Mouse (Mus musculus) ES-E14 (cell line): ENCODE data around the gene Slc38a1. TPM values are rescaled to one million over a fixed set of nuclear protein-coding genes. Genes with fewer than 3 reads are reported as not detected.

Experiments used
- DNase-seq: peaks from one replicate; pipeline ENCODE4 v3.0.0-alpha.2; 2013; ENCODE audit warnings: low read depth, low spot score
- H3K27ac ChIP-seq: 2 replicates; pipeline ENCODE4 v1.5.1; 2012; ENCODE audit warnings: low read depth, mild to moderate bottlenecking, low read length, moderate library complexity, mixed read lengths; ENCODE audit not compliant: poor library complexity, insufficient read depth, severe bottlenecking
- H3K36me3 ChIP-seq: 2 replicates; pipeline ENCODE4 v1.6.1; 2012; ENCODE audit warnings: mild to moderate bottlenecking, low read length, moderate library complexity, mixed read lengths; ENCODE audit not compliant: control insufficient read depth, poor library complexity, insufficient read depth, severe bottlenecking
- H3K4me1 ChIP-seq, 2 experiments: fragments of 150-350 bp in 1 of 2; sonication (generic) in 1 of 2; 2 replicates each; pipeline ENCODE4 v1.6.1; 2012; ENCODE audit warnings: low read length in 2 of 2, mild to moderate bottlenecking in 1 of 2, mixed read lengths in 1 of 2; ENCODE audit not compliant: control insufficient read depth in 2 of 2, insufficient read depth in 2 of 2, poor library complexity in 1 of 2
- H3K4me3 ChIP-seq, 2 experiments: fragments of 150-350 bp in 1 of 2; sonication (generic) in 1 of 2; 2 replicates each; pipeline ENCODE4 v1.5.1; 2012; ENCODE audit warnings: low read length in 2 of 2, low read depth in 1 of 2, mild to moderate bottlenecking in 1 of 2, mixed read lengths in 1 of 2; ENCODE audit not compliant: insufficient read depth in 1 of 2, poor library complexity in 1 of 2, severe bottlenecking in 1 of 2
- H3K9ac ChIP-seq: 2 replicates; pipeline ENCODE4 v1.6.1; 2012; ENCODE audit warnings: low read depth, mild to moderate bottlenecking, low read length, mixed read lengths; ENCODE audit not compliant: poor library complexity, insufficient read depth, severe bottlenecking
- H3K9me3 ChIP-seq: fragments of 150-350 bp; sonication (generic); 2 replicates; pipeline ENCODE4 v1.6.1; 2012; ENCODE audit warnings: low read depth, mild to moderate bottlenecking, low read length; ENCODE audit not compliant: control insufficient read depth, insufficient read depth
- CHD2 ChIP-seq: IDR thresholded peaks from 2 replicates; pipeline ENCODE4 v1.6.1; 2014; ENCODE audit warnings: mild to moderate bottlenecking, low read depth, low read length, inconsistent platforms
- HCFC1 ChIP-seq: IDR thresholded peaks from 2 replicates; pipeline ENCODE4 v1.6.1; 2012; ENCODE audit warnings: low read length, inconsistent platforms, borderline replicate concordance; ENCODE audit not compliant: insufficient read depth
- MAFK ChIP-seq: IDR thresholded peaks from 2 replicates; pipeline ENCODE4 v1.6.1; 2014; ENCODE audit warnings: mild to moderate bottlenecking, low read depth, low read length, inconsistent platforms; ENCODE audit not compliant: insufficient read depth
- ZC3H11A ChIP-seq: IDR thresholded peaks from 2 replicates; pipeline ENCODE4 v1.6.1; 2012; ENCODE audit warnings: low read depth, mild to moderate bottlenecking, inconsistent platforms, low read length, borderline replicate concordance
- ZNF384 ChIP-seq: IDR thresholded peaks from 2 replicates; pipeline ENCODE4 v1.6.1; 2012; ENCODE audit warnings: low read depth, low read length, inconsistent platforms
- in situ Hi-C, 2 experiments: fragments of 600-800 bp; cut with MboI; formaldehyde crosslinking; loops; one replicate each; pipeline ENCODE4 v1.15.1; 2025; ENCODE audit warnings: low sequenced_read_pairs in 2 of 2, inconsistent platforms in 1 of 2; ENCODE audit not compliant: unreplicated experiment in 2 of 2
- total RNA-seq: library from RNA; depleted of rRNA; stranded (reverse); fragments of 300-350 nt; gene quantifications from 2 replicates; pipeline ENCODE4 v1.2.3, GENCODE M21; 2012

The Slc38a1 gene
- total RNA-seq, 1 experiment, result 95.6 TPM

DNA sequence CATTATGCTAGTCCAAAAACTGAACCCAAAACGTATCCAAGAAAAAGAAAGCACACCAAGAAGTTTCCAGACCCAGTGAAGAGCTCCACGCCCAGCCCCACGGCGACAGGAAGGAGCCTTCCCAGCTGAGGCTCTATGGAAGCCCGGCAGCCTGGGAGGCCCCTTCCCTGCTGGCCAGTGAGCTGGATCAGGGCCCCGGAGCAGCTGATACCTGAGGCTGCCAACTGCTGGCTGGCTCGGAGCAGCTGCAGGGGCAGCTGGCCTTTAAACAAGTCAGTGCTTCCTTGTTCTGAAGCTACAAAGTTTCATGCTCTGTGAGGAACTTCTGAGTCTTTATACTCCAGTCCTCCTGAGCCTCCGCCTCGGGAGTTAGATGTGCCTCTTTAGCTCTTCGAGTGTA is 38.4 kb downstream of the Slc38a1 start:
- TF ChIP-seq ZNF384 (no peak), MAFK (no peak), CHD2 (no peak), HCFC1 (no peak), ZC3H11A (no peak)
- Histone ChIP-seq H3K4me3 (no peak overlapping the region), H3K36me3 (peaks cover 38% of the 10 kb centered on the region), H3K4me1 (peaks cover 2 to 14% of the 10 kb centered on the region in 2 experiments; a peak in 3 of 4 replicates), H3K9ac (no peak overlapping the region), H3K9me3 (no peaks in the 10 kb centered on the region), H3K27ac (no peak overlapping the region)
- in situ Hi-C loops, result no loop called here
- DNase-seq, result no peak

DNA sequence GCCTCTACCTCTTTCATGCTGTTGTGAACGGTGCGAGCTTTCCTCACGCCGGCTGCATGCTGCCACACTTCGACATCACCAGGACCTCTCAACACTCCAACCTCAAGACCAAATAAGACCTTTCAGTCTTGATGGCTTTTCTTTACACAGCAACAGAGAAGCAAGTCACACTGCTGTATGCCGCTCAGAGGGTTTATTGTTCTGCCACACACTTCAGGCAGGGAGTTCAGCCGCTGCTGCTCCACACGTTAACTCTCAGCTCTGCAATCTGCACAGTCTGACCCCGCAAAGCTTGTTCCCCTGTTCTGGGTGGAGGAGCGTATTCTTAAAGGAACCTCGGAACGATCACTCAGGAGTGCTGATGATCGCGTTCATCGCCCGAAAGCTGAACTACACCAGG is 40.7 kb downstream of the Slc38a1 start:
- Histone ChIP-seq H3K4me3 (no peak overlapping the region), H3K9me3 (no peaks in the 10 kb centered on the region), H3K4me1 (peaks cover 2 to 14% of the 10 kb centered on the region in 2 experiments; a peak in 3 of 4 replicates), H3K27ac (no peak overlapping the region), H3K9ac (no peak overlapping the region), H3K36me3 (peaks cover 44% of the 10 kb centered on the region; the same call in 1 of the 2 replicates)
- no peak for DNase-seq
- in situ Hi-C loops, result no loop called here
- TF ChIP-seq HCFC1 (no peak), ZC3H11A (no peak), ZNF384 (no peak), CHD2 (no peak)

DNA sequence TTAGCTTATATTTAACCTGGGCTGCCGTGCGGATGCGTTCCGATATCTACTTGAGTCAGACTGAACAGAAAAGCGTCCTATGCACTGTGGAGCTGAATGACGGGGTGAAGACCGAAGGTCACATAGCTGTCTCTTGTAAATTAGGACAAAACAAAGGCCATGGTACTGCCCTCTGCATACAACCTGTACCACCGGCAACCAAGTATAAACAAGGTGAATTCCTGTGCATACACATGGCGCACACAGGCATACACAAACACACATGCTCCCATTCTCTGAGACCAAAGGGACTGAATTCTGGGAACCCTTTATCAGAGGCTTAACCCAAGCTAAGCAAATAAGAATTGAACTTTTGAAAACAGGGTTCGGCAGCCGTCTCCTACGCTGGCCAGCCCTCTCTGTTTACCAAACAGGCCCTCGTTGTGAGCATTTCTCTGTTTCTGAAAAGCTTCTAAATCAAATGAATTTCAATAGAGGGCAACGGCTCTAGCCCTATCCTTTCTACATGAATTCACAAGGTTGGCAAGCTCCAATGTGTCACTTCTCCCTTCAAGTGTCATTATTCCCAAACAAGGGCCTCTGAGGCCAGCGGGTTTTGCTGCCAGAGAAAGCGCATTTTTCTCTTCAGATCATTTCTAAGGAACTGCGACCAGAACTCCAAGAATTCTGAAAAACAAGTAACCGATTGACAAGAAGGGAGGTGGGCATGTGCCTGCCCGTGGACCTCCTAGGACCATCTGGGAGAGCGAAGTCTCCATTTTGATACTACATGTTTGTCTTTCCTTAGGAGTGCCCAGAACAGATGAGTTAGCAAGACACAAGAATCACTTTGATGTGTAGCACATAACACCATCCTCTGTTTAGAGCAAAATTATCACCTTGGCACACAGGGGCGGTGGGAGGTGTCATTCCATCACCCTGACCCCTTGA is 42.6 kb downstream of the Slc38a1 start:
- in situ Hi-C loops, result no loop called here
- H3K4me3 ChIP-seq, result no peak overlapping the region
- TF ChIP-seq CHD2 (no peak), MAFK (no peak), ZC3H11A (no peak), ZNF384 (no peak), HCFC1 (no peak)
- H3K4me1 ChIP-seq, result peaks cover 2 to 14% of the 10 kb centered on the region in 2 experiments; a peak in 3 of 4 replicates
- no peak overlapping the region for H3K27ac ChIP-seq
- no peak overlapping the region for H3K9ac ChIP-seq
- H3K36me3 ChIP-seq, result peaks cover 42% of the 10 kb centered on the region; the same call in 1 of the 2 replicates
- no peaks in the 10 kb centered on the region for H3K9me3 ChIP-seq
- DNase-seq, result no peak

DNA sequence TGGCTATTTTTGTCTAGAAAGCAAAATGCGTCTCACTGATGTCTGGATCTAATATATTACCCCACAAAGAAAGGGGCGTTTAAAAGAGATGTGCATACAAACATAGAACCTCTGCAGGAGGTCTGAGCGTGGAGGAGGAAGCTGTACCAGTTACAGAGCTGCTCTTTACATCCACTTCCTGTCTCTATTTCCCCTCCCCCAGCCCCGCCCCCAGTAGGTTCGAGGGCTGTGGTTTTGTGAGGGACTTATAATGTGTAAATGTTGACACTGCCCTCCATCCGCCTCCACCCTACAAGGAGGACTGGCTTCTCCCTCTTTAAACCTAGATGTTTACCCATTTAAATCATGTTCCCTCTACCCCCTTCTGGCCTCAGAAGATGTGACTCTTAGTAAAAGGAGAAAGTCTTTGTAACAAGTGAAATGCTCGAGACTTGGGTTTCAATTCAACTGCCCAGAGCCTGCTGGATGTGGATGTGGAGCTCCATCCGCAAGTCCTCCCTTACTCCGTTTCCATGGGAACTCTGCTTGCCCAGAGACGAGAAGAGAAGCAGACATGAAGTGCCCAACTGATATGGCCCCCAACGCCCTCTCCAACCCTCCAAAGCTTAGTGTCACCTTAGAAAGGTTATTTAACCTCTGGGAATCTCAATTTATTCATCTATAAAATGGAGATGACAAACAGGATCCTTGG is 43.7 kb downstream of the Slc38a1 start:
- in situ Hi-C loops, result no loop called here
- DNase-seq, result no peak
- H3K36me3 ChIP-seq, result peaks cover 42% of the 10 kb centered on the region; the same call in 1 of the 2 replicates
- no peak overlapping the region for H3K4me3 ChIP-seq
- no peaks in the 10 kb centered on the region; the same call in 1 of the 2 replicates for H3K9me3 ChIP-seq
- H3K27ac ChIP-seq, result no peak overlapping the region
- TF ChIP-seq ZNF384 (no peak), CHD2 (no peak), MAFK (no peak), ZC3H11A (no peak), HCFC1 (no peak)
- peaks cover 2 to 12% of the 10 kb centered on the region in 2 experiments; a peak in 3 of 4 replicates for H3K4me1 ChIP-seq
- H3K9ac ChIP-seq, result no peak overlapping the region
